Mouse (Mus musculus): ENCODE measurements around the gene Rxra. TPM values are rescaled to one million over a fixed set of nuclear protein-coding genes. Genes with fewer than 3 reads are reported as not detected.
A peak's percentile ranks its signal among the peaks of the same experiment; 100 is the strongest.

Gene Rxra
- polyA plus RNA-seq, 1 experiment from 2014 or later, result 13.3 TPM

GRCm38 (mm10) chr2:27751135-27751519 lies 74.9 kb downstream of the Rxra start:
- peak overlapping the region; percentile 30; the same call in 1 of the 2 replicates for H3K27ac ChIP-seq (ENCODE audit: low read depth)
- H3K4me3 ChIP-seq (ENCODE audit: low read depth, low read length), result no peak overlapping the region
- no peak overlapping the region for H3K4me2 ChIP-seq (ENCODE audit: low read depth, low read length)
- peaks cover 52% of the 10 kb centered on the region for H3K36me3 ChIP-seq (replicated peaks; ENCODE audit: insufficient read depth, low read length)
- TF ChIP-seq EP300 (IDR thresholded peaks at IDR 0.05; ENCODE audit: low read depth) (no peak), CTCF (IDR thresholded peaks at IDR 0.05; ENCODE audit: low read depth) (no peak)
- H3K4me1 ChIP-seq (ENCODE audit: insufficient read depth), result peaks cover 9% of the 10 kb centered on the region
- DNase-seq, result no peak
- WGBS (ENCODE audit: insufficient replicate concordance), result 70% methylated on average over 7 of the region's 7 CpGs
- no peaks in the 10 kb centered on the region for H3K9me3 ChIP-seq (ENCODE audit: low read length)
- H3K9ac ChIP-seq (replicated peaks), result no peak overlapping the region
- no peak for ATAC-seq
- no peaks in the 10 kb centered on the region for H3K27me3 ChIP-seq (ENCODE audit: insufficient read depth, low read length)

- H3K9me3 ChIP-seq (ENCODE audit: low read length), result no peaks in the 10 kb centered on the region
- H3K27me3 ChIP-seq (ENCODE audit: insufficient read depth, low read length), result no peaks in the 10 kb centered on the region
- 67% methylated on average over 4 of the region's 4 CpGs for WGBS (ENCODE audit: insufficient replicate concordance)
- H3K4me3 ChIP-seq (ENCODE audit: low read depth, low read length), result no peak overlapping the region
- no peak overlapping the region for H3K4me2 ChIP-seq (ENCODE audit: low read depth, low read length)
- no peak overlapping the region for H3K27ac ChIP-seq (ENCODE audit: low read depth)
- no peak overlapping the region for H3K9ac ChIP-seq (replicated peaks)
- ATAC-seq (no peak), DNase-seq (no peak)
- peaks cover 3% of the 10 kb centered on the region for H3K4me1 ChIP-seq (ENCODE audit: insufficient read depth)
- TF ChIP-seq EP300 (IDR thresholded peaks at IDR 0.05; ENCODE audit: low read depth) (no peak), CTCF (IDR thresholded peaks at IDR 0.05; ENCODE audit: low read depth) (no peak)
- H3K36me3 ChIP-seq (replicated peaks; ENCODE audit: insufficient read depth, low read length), result peaks cover 58% of the 10 kb centered on the region
Observed at GRCm38 (mm10) chr2:27751803-27752202, 75.6 kb downstream of the Rxra start.

- Histone ChIP-seq H3K27ac (ENCODE audit: low read depth) (no peak overlapping the region), H3K4me3 (ENCODE audit: low read depth, low read length) (no peak overlapping the region), H3K4me1 (ENCODE audit: insufficient read depth) (peaks cover 15% of the 10 kb centered on the region), H3K27me3 (ENCODE audit: insufficient read depth, low read length) (no peaks in the 10 kb centered on the region), H3K9me3 (ENCODE audit: low read length) (no peaks in the 10 kb centered on the region), H3K4me2 (ENCODE audit: low read depth, low read length) (no peak overlapping the region), H3K36me3 (replicated peaks; ENCODE audit: insufficient read depth, low read length) (peaks cover 59% of the 10 kb centered on the region), H3K9ac (replicated peaks) (no peak overlapping the region)
- TF ChIP-seq EP300 (IDR thresholded peaks at IDR 0.05; ENCODE audit: low read depth), result no peak
- TF ChIP-seq CTCF (IDR thresholded peaks at IDR 0.05; ENCODE audit: low read depth), result no peak
- DNase-seq, result no peak
- no peak for ATAC-seq
- WGBS (ENCODE audit: insufficient replicate concordance), result 90% methylated on average over 9 of the region's 9 CpGs
Observed at GRCm38 (mm10) chr2:27754094-27754493, 77.9 kb downstream of the Rxra start.

GRCm38 (mm10) chr2:27755986-27756641 lies 79.9 kb downstream of the Rxra start:
- Histone ChIP-seq H3K36me3 (replicated peaks; ENCODE audit: insufficient read depth, low read length) (peaks cover 53% of the 10 kb centered on the region), H3K9me3 (ENCODE audit: low read length) (no peaks in the 10 kb centered on the region), H3K4me3 (ENCODE audit: low read depth, low read length) (no peak overlapping the region), H3K27ac (ENCODE audit: low read depth) (no peak overlapping the region), H3K9ac (replicated peaks) (no peak overlapping the region), H3K4me2 (ENCODE audit: low read depth, low read length) (no peak overlapping the region), H3K27me3 (ENCODE audit: insufficient read depth, low read length) (no peaks in the 10 kb centered on the region), H3K4me1 (ENCODE audit: insufficient read depth) (peaks cover 21% of the 10 kb centered on the region)
- DNase-seq, result no peak
- no peak for ATAC-seq
- WGBS (ENCODE audit: insufficient replicate concordance), result 83% methylated on average over 13 of the region's 13 CpGs
- no peak for TF ChIP-seq CTCF (IDR thresholded peaks at IDR 0.05; ENCODE audit: low read depth)
- TF ChIP-seq EP300 (IDR thresholded peaks at IDR 0.05; ENCODE audit: low read depth), result no peak

- DNase-seq, result peak; percentile 86
- Histone ChIP-seq H3K4me3 (ENCODE audit: low read depth, low read length) (no peak overlapping the region), H3K4me1 (ENCODE audit: insufficient read depth) (peaks cover 22% of the 10 kb centered on the region), H3K27ac (ENCODE audit: low read depth) (peak overlapping the region; percentile 68), H3K27me3 (ENCODE audit: insufficient read depth, low read length) (no peaks in the 10 kb centered on the region), H3K9ac (replicated peaks) (no peak overlapping the region), H3K9me3 (ENCODE audit: low read length) (no peaks in the 10 kb centered on the region), H3K4me2 (ENCODE audit: low read depth, low read length) (peak overlapping the region; percentile 1; the same call in 1 of the 2 replicates), H3K36me3 (replicated peaks; ENCODE audit: insufficient read depth, low read length) (peaks cover 46% of the 10 kb centered on the region)
- WGBS (ENCODE audit: insufficient replicate concordance), result 22% methylated on average over 20 of the region's 20 CpGs
- peak; percentile 81 for ATAC-seq
- TF ChIP-seq EP300 (IDR thresholded peaks at IDR 0.05; ENCODE audit: low read depth) (peak; percentile 69), CTCF (IDR thresholded peaks at IDR 0.05; ENCODE audit: low read depth) (no peak)
Observed at GRCm38 (mm10) chr2:27758414-27759301, 82.4 kb downstream of the Rxra start.

- Histone ChIP-seq H3K36me3 (replicated peaks; ENCODE audit: insufficient read depth, low read length) (peaks cover 39% of the 10 kb centered on the region), H3K4me1 (ENCODE audit: insufficient read depth) (peaks cover 25% of the 10 kb centered on the region), H3K27ac (ENCODE audit: low read depth) (no peak overlapping the region), H3K4me2 (ENCODE audit: low read depth, low read length) (no peak overlapping the region), H3K27me3 (ENCODE audit: insufficient read depth, low read length) (no peaks in the 10 kb centered on the region), H3K4me3 (ENCODE audit: low read depth, low read length) (no peak overlapping the region), H3K9ac (replicated peaks) (no peak overlapping the region), H3K9me3 (ENCODE audit: low read length) (no peaks in the 10 kb centered on the region)
- DNase-seq (no peak), ATAC-seq (no peak)
- TF ChIP-seq CTCF (IDR thresholded peaks at IDR 0.05; ENCODE audit: low read depth) (no peak), EP300 (IDR thresholded peaks at IDR 0.05; ENCODE audit: low read depth) (no peak)
- WGBS (ENCODE audit: insufficient replicate concordance), result 83% methylated on average over 14 of the region's 14 CpGs
Observed at GRCm38 (mm10) chr2:27759431-27759830, 83.2 kb downstream of the Rxra start.
